Mouse (Mus musculus): ENCODE data around the gene Ceacam10. TPM values are rescaled to one million over a fixed set of nuclear protein-coding genes. Genes with fewer than 3 reads are reported as not detected.

Ceacam10 gene
- total RNA-seq, 2 experiments from 2014 or later, result not detected

Other genes starting within 250 kb of the Ceacam10 start
- gene Irgq, start 246.5 kb upstream of the Ceacam10 start, total RNA-seq (2021), result 100 to 1,000 TPM in 1 of 2 experiments, 10 to 100 TPM in 1; 98.5 to 101 TPM
- not detected for gene Pinlyp, start 231.1 kb upstream of the Ceacam10 start, total RNA-seq (2021)
- gene Xrcc1, start 230.9 kb upstream of the Ceacam10 start, total RNA-seq (2021), result 10 to 100 TPM; 37.8 to 39.7 TPM
- gene Ethe1, start 189.7 kb upstream of the Ceacam10 start, total RNA-seq (2021), result 1 to 10 TPM; 7.7 to 8.7 TPM
- gene Zfp575, start 189.6 kb upstream of the Ceacam10 start, total RNA-seq (2021), result 1 to 10 TPM; 8.2 to 8.7 TPM
- gene Phldb3, start 166.4 kb upstream of the Ceacam10 start, total RNA-seq (2021), result under 1 TPM; 0.37 to 0.60 TPM
- gene Lypd3, start 140.7 kb upstream of the Ceacam10 start, total RNA-seq (2021), result under 1 TPM; 0.20 to 0.64 TPM
- gene Tex101, start 100.5 kb upstream of the Ceacam10 start, total RNA-seq (2021), result not detected
- gene BC049730, start 68.0 kb upstream of the Ceacam10 start, total RNA-seq (2021), result not detected
- gene Gm4763, start 50.3 kb upstream of the Ceacam10 start, total RNA-seq (2021), result not detected
- not detected for gene Cd177, start 16.9 kb upstream of the Ceacam10 start, total RNA-seq (2021)
- gene Gm9844, start 85.0 kb downstream of the Ceacam10 start, total RNA-seq (2021), result 1 to 10 TPM; 1.8 to 7.7 TPM
- gene Lypd4, start 92.7 kb downstream of the Ceacam10 start, total RNA-seq (2021), result not detected
- under 1 TPM in 1 of 2 experiments, not detected in 1; 0.27 TPM for gene Dmrtc2, start 92.9 kb downstream of the Ceacam10 start, total RNA-seq (2021)
- gene Rps19, start 107.2 kb downstream of the Ceacam10 start, total RNA-seq (2021), result 100 to 1,000 TPM; 563 to 573 TPM
- not detected for gene Cd79a, start 120.2 kb downstream of the Ceacam10 start, total RNA-seq (2021)
- gene Arhgef1, start 125.7 kb downstream of the Ceacam10 start, total RNA-seq (2021), result 10 to 100 TPM; 83.0 to 97.9 TPM
- not detected for gene Gm4881, start 167.3 kb downstream of the Ceacam10 start, total RNA-seq (2021)
- 100 to 1,000 TPM; 247 to 271 TPM for gene Rabac1, start 195.5 kb downstream of the Ceacam10 start, total RNA-seq (2021)
- gene Atp1a3, start 228.8 kb downstream of the Ceacam10 start, total RNA-seq (2021), result 1,000 to 10,000 TPM; 1,908 to 2,310 TPM

Data from layer of hippocampus, postnatal 10 days (tissue).